Mouse (Mus musculus): ENCODE measurements around the gene Nckap5l. TPM values are rescaled to one million over a fixed set of nuclear protein-coding genes. Genes with fewer than 3 reads are reported as not detected.
"Not testable (repeated sequence)": the region's sequence is repeated elsewhere in the genome, so short reads cannot be mapped to it uniquely, and the experiment has no call there.

Gene Nckap5l
- polyA plus RNA-seq, 1 experiment: 13.8 TPM

- H3K4me1 ChIP-seq: peaks cover 43% of the 10 kb centered on the region
- no peaks in the 10 kb centered on the region for H3K9me3 ChIP-seq
- peaks cover 8% of the 10 kb centered on the region for H3K27me3 ChIP-seq (replicated peaks)
- no peaks in the 10 kb centered on the region for H3K36me3 ChIP-seq (replicated peaks; ENCODE audit: low read length)
- TF ChIP-seq FLI1 (IDR thresholded peaks at IDR 0.05; ENCODE audit: low read length) (no peak), GATA1 (IDR thresholded peaks at IDR 0.05; ENCODE audit: borderline replicate concordance, low read length) (no peak)
- peak overlapping the region; percentile 71 for H3K4me3 ChIP-seq (replicated peaks)
Measured at GRCm38 (mm10) chr15:99449751-99450280, 7.7 kb downstream of the Nckap5l start.

GRCm38 (mm10) chr15:99449131-99449750 lies 8.3 kb downstream of the Nckap5l start:
- no peaks in the 10 kb centered on the region for H3K36me3 ChIP-seq (replicated peaks; ENCODE audit: low read length)
- TF ChIP-seq GATA1 (IDR thresholded peaks at IDR 0.05; ENCODE audit: borderline replicate concordance, low read length) (no peak), FLI1 (IDR thresholded peaks at IDR 0.05; ENCODE audit: low read length) (no peak)
- H3K4me1 ChIP-seq: peaks cover 43% of the 10 kb centered on the region
- peak overlapping the region; percentile 71 for H3K4me3 ChIP-seq (replicated peaks)
- H3K9me3 ChIP-seq: no peaks in the 10 kb centered on the region
- peaks cover 7% of the 10 kb centered on the region for H3K27me3 ChIP-seq (replicated peaks)

- H3K9me3 ChIP-seq; H3K36me3 ChIP-seq (replicated peaks; ENCODE audit: low read length); H3K27me3 ChIP-seq (replicated peaks); H3K4me3 ChIP-seq (replicated peaks): not testable (repeated sequence)
- peaks cover 32% of the 10 kb centered on the region for H3K4me1 ChIP-seq
Measured at GRCm38 (mm10) chr15:99446136-99446535, 11.4 kb downstream of the Nckap5l start.

GRCm38 (mm10) chr15:99445567-99445966 lies 12.0 kb downstream of the Nckap5l start:
- TF ChIP-seq GATA1 (IDR thresholded peaks at IDR 0.05; ENCODE audit: borderline replicate concordance, low read length): no peak
- no peak for TF ChIP-seq FLI1 (IDR thresholded peaks at IDR 0.05; ENCODE audit: low read length)
- Histone ChIP-seq H3K4me1 (peaks cover 29% of the 10 kb centered on the region), H3K4me3 (replicated peaks) (no peak overlapping the region), H3K36me3 (replicated peaks; ENCODE audit: low read length) (no peaks in the 10 kb centered on the region), H3K27me3 (replicated peaks) (no peaks in the 10 kb centered on the region), H3K9me3 (no peaks in the 10 kb centered on the region)

- Histone ChIP-seq H3K9me3 (no peaks in the 10 kb centered on the region), H3K27me3 (replicated peaks) (no peaks in the 10 kb centered on the region)
- no peak for TF ChIP-seq FLI1 (IDR thresholded peaks at IDR 0.05; ENCODE audit: low read length)
- TF ChIP-seq GATA1 (IDR thresholded peaks at IDR 0.05; ENCODE audit: borderline replicate concordance, low read length): no peak
Measured at GRCm38 (mm10) chr15:99442358-99442757, 15.2 kb downstream of the Nckap5l start.

GRCm38 (mm10) chr15:99440816-99441457 lies 16.6 kb downstream of the Nckap5l start:
- TF ChIP-seq GATA1 (IDR thresholded peaks at IDR 0.05; ENCODE audit: borderline replicate concordance, low read length) (no peak), FLI1 (IDR thresholded peaks at IDR 0.05; ENCODE audit: low read length) (no peak)
- peaks cover 3% of the 10 kb centered on the region for H3K36me3 ChIP-seq (replicated peaks; ENCODE audit: low read length)
- H3K9me3 ChIP-seq: no peaks in the 10 kb centered on the region
- H3K27me3 ChIP-seq (replicated peaks): no peaks in the 10 kb centered on the region
- H3K4me3 ChIP-seq (replicated peaks): no peak overlapping the region
- peaks cover 20% of the 10 kb centered on the region for H3K4me1 ChIP-seq

More at GRCm38 (mm10) chr15:99442358-99442757, 15.2 kb downstream of the Nckap5l start:
- Histone ChIP-seq H3K4me3 (replicated peaks) (no peak overlapping the region), H3K36me3 (replicated peaks; ENCODE audit: low read length) (peaks cover 3% of the 10 kb centered on the region), H3K4me1 (peaks cover 12% of the 10 kb centered on the region)

GRCm38 (mm10) chr15:99440112-99440815 lies 17.3 kb downstream of the Nckap5l start:
- peaks cover 3% of the 10 kb centered on the region for H3K36me3 ChIP-seq (replicated peaks; ENCODE audit: low read length)
- no peak for TF ChIP-seq FLI1 (IDR thresholded peaks at IDR 0.05; ENCODE audit: low read length)
- no peak for TF ChIP-seq GATA1 (IDR thresholded peaks at IDR 0.05; ENCODE audit: borderline replicate concordance, low read length)
- no peaks in the 10 kb centered on the region for H3K27me3 ChIP-seq (replicated peaks)
- H3K4me3 ChIP-seq (replicated peaks): no peak overlapping the region
- H3K4me1 ChIP-seq: peaks cover 21% of the 10 kb centered on the region
- H3K9me3 ChIP-seq: no peaks in the 10 kb centered on the region

- Histone ChIP-seq H3K4me1 (peaks cover 29% of the 10 kb centered on the region), H3K36me3 (replicated peaks; ENCODE audit: low read length) (peaks cover 3% of the 10 kb centered on the region), H3K27me3 (replicated peaks) (no peaks in the 10 kb centered on the region), H3K4me3 (replicated peaks) (no peak overlapping the region), H3K9me3 (no peaks in the 10 kb centered on the region)
- no peak for TF ChIP-seq GATA1 (IDR thresholded peaks at IDR 0.05; ENCODE audit: borderline replicate concordance, low read length)
- no peak for TF ChIP-seq FLI1 (IDR thresholded peaks at IDR 0.05; ENCODE audit: low read length)
Measured at GRCm38 (mm10) chr15:99438966-99439698, 18.4 kb downstream of the Nckap5l start.

- Histone ChIP-seq H3K4me3 (replicated peaks) (no peak overlapping the region), H3K36me3 (replicated peaks; ENCODE audit: low read length) (peaks cover 33% of the 10 kb centered on the region)
- TF ChIP-seq GATA1 (IDR thresholded peaks at IDR 0.05; ENCODE audit: borderline replicate concordance, low read length): no peak
- no peak for TF ChIP-seq FLI1 (IDR thresholded peaks at IDR 0.05; ENCODE audit: low read length)
Measured at GRCm38 (mm10) chr15:99433913-99434312, 23.6 kb downstream of the Nckap5l start.

More at GRCm38 (mm10) chr15:99433913-99434312, 23.6 kb downstream of the Nckap5l start:
- no peaks in the 10 kb centered on the region for H3K9me3 ChIP-seq
- H3K4me1 ChIP-seq: peaks cover 43% of the 10 kb centered on the region
- no peaks in the 10 kb centered on the region for H3K27me3 ChIP-seq (replicated peaks)
